In genomic region chr7:6146982-6147325, GRCm38 (mm10) we compare ENCODE assay signal across 13 mouse cellular contexts. TPM values are rescaled to one million over a fixed set of nuclear protein-coding genes. Genes with fewer than 3 reads are reported as not detected.
DNase-seq lines count a peak whose midpoint lies in the region; ATAC-seq and TF ChIP-seq lines count a peak whose summit lies in the region.
"Had no signal": no experiment of that assay in that cellular context is flagged by ENCODE, and none has a peak within 500 bp of the region (broad histone marks: within the 10 kb centered on the region; RNA-seq: fewer than 3 reads in every experiment).

No protein-coding gene starts in this region.

- intact Hi-C loops in heart, postnatal 25 days (cut with DNase I) = no loop called here

- H3K4me3 ChIP-seq in lung, embryonic 14.5 days (ENCODE audit: low read depth, low read length) = no peak overlapping the region
- no peak overlapping the region for H3K4me3 ChIP-seq in brown adipose tissue, adult 24 weeks (ENCODE audit: insufficient read depth, low read depth, low read length)
- no peak overlapping the region for H3K4me3 ChIP-seq in liver, postnatal 0 days (ENCODE audit: low read depth, low read length)
- H3K4me3 ChIP-seq: midbrain, embryonic 12.5 days had no signal

- TF ChIP-seq EP300 in liver, postnatal 0 days (IDR thresholded peaks at IDR 0.05; ENCODE audit: low read depth) = no peak

- WGBS in lung, embryonic 14.5 days = 41% methylated on average over 2 of the region's 2 CpGs
- 45% methylated on average over 2 of the region's 2 CpGs for WGBS in liver, postnatal 0 days (ENCODE audit: insufficient replicate concordance)

- H3K9me3 ChIP-seq in lung, embryonic 14.5 days (ENCODE audit: low read depth, low read length) = no peaks in the 10 kb centered on the region
- no peaks in the 10 kb centered on the region for H3K9me3 ChIP-seq in liver, postnatal 0 days (ENCODE audit: low read length)
- H3K9me3 ChIP-seq: midbrain, embryonic 12.5 days had no signal

- no peak for TF ChIP-seq CTCF in lung, embryonic 14.5 days (IDR thresholded peaks at IDR 0.05; ENCODE audit: low read depth)
- no peak for TF ChIP-seq CTCF in liver, postnatal 0 days (IDR thresholded peaks at IDR 0.05; ENCODE audit: low read depth)

- H3K27me3 ChIP-seq in lung, embryonic 14.5 days (ENCODE audit: insufficient read depth, low read length) = no peaks in the 10 kb centered on the region
- no peaks in the 10 kb centered on the region for H3K27me3 ChIP-seq in liver, postnatal 0 days (ENCODE audit: insufficient read depth, low read length)
- H3K27me3 ChIP-seq: midbrain, embryonic 12.5 days had no signal

- no peak for ATAC-seq in lung, embryonic 14.5 days (ENCODE audit: insufficient read depth)
- peak; percentile 22; the same call in 1 of the 2 replicates for ATAC-seq in liver, postnatal 0 days

- H3K27ac ChIP-seq in lung, embryonic 14.5 days (ENCODE audit: low read depth) = no peak overlapping the region; the same call in 1 of the 2 replicates
- peak overlapping the region; percentile 49; the same call in 1 of the 2 replicates for H3K27ac ChIP-seq in brown adipose tissue, adult 24 weeks (replicated peaks; ENCODE audit: low read depth, low read length)
- peak overlapping the region; percentile 78 for H3K27ac ChIP-seq in liver, postnatal 0 days (ENCODE audit: low read depth)
- H3K27ac ChIP-seq: midbrain, embryonic 12.5 days had no signal

- 0 out of 2 replicates have a peak, but pooled peaks cover 2% of the 10 kb centered on the region for H3K36me3 ChIP-seq in lung, embryonic 14.5 days (ENCODE audit: insufficient read depth)
- peaks cover 2% of the 10 kb centered on the region; the same call in 1 of the 2 replicates for H3K36me3 ChIP-seq in liver, postnatal 0 days (replicated peaks; ENCODE audit: insufficient read depth, low read length)

- H3K9ac ChIP-seq in lung, embryonic 14.5 days = no peak overlapping the region
- H3K9ac ChIP-seq in liver, postnatal 0 days (replicated peaks) = no peak overlapping the region
- H3K9ac ChIP-seq: midbrain, embryonic 12.5 days had no signal

- H3K4me2 ChIP-seq in lung, embryonic 14.5 days = no peak overlapping the region
- H3K4me2 ChIP-seq in liver, postnatal 0 days (ENCODE audit: low read depth, low read length) = peak overlapping the region; percentile 11; the same call in 1 of the 2 replicates
- H3K4me2 ChIP-seq: midbrain, embryonic 12.5 days had no signal

- DNase-seq in heart, adult 11 months = peak; percentile 92
- no peak for DNase-seq in heart, postnatal 25 days (ENCODE audit: low spot score)
- peak; percentile 28 for DNase-seq in lung, embryonic 14.5 days
- no peak for DNase-seq in lung, postnatal 36 days
- DNase-seq in liver, postnatal 0 days = no peak
- DNase-seq in gastrocnemius, postnatal 25 days = no peak
- no peak for DNase-seq in spleen, postnatal 14 days (ENCODE audit: low spot score in 2 of 2)
- DNase-seq: layer of hippocampus, postnatal 36 days had no signal

- H3K4me1 ChIP-seq in lung, embryonic 14.5 days (ENCODE audit: insufficient read depth) = 0 out of 2 replicates have a peak, but pooled peaks cover 6% of the 10 kb centered on the region
- H3K4me1 ChIP-seq in brown adipose tissue, adult 24 weeks (ENCODE audit: control insufficient read depth, insufficient read depth, insufficient read length, low read length) = peaks cover 68% of the 10 kb centered on the region
- peaks cover 73% of the 10 kb centered on the region for H3K4me1 ChIP-seq in liver, postnatal 0 days (ENCODE audit: insufficient read depth)

RNA-seq across cellular contexts. Expression of gene Zfp787, which starts 8.8 kb away (rescaled TPM):
- 10 to 100 TPM; 29.8 to 33.1 TPM for total RNA-seq in heart, postnatal 25 days (2021)
- polyA plus RNA-seq in lung, embryonic 14.5 days (2014; fragmentation: Nextera tagmentation; extraction: Ambion mirVana) = 12.7 and 14.9 TPM in 2 replicates
- 28.2 and 41.7 TPM in 2 replicates for polyA plus RNA-seq in brown adipose tissue, adult 24 weeks (2012; ENCODE audit: insufficient read depth, insufficient read length, missing spikeins)
- polyA plus RNA-seq in liver, postnatal 0 days (2015; fragmentation: Nextera tagmentation; extraction: Ambion mirVana) = 38.1 and 39.5 TPM in 2 replicates
- total RNA-seq in gastrocnemius, postnatal 25 days (2021) = 10 to 100 TPM; 27.3 to 30.7 TPM

RNA-seq across cellular contexts. Expression of gene Zfp444, which starts 25.1 kb away (rescaled TPM):
- 10 to 100 TPM; 10.2 to 16.8 TPM for total RNA-seq in heart, postnatal 25 days (2021)
- 57.3 TPM in 2 replicates for polyA plus RNA-seq in lung, embryonic 14.5 days (2014; fragmentation: Nextera tagmentation; extraction: Ambion mirVana)
- polyA plus RNA-seq in brown adipose tissue, adult 24 weeks (2012; ENCODE audit: insufficient read depth, insufficient read length, missing spikeins) = 5.1 and 7.7 TPM in 2 replicates
- polyA plus RNA-seq in liver, postnatal 0 days (2015; fragmentation: Nextera tagmentation; extraction: Ambion mirVana) = 26.0 and 27.3 TPM in 2 replicates
- total RNA-seq in gastrocnemius, postnatal 25 days (2021) = 1 to 10 TPM; 4.0 to 7.6 TPM

RNA-seq across cellular contexts. Expression of gene Galp, which starts 49.9 kb away (rescaled TPM):
- total RNA-seq in heart, postnatal 25 days (2021) = not detected
- polyA plus RNA-seq in lung, embryonic 14.5 days (2014; fragmentation: Nextera tagmentation; extraction: Ambion mirVana) = not detected in 2 replicates
- polyA plus RNA-seq in brown adipose tissue, adult 24 weeks (2012; ENCODE audit: insufficient read depth, insufficient read length, missing spikeins) = not detected in 2 replicates
- polyA plus RNA-seq in liver, postnatal 0 days (2015; fragmentation: Nextera tagmentation; extraction: Ambion mirVana) = not detected in 2 replicates
- total RNA-seq in gastrocnemius, postnatal 25 days (2021) = not detected
- total RNA-seq: layer of hippocampus, postnatal 36 days had no signal
- polyA plus RNA-seq: C2C12; forebrain, embryonic 11.5 days; midbrain, embryonic 12.5 days; stomach, embryonic 14.5 days had no signal

Comparison
In these comparisons a context has a peak if more than half of its experiments do, and no peak if none do; other contexts are left out.
1. DNase-seq: peak in heart, adult 11 months (single experiment) and lung, embryonic 14.5 days (single experiment); none in heart, postnatal 25 days (single experiment), lung, postnatal 36 days (single experiment), liver, postnatal 0 days (single experiment), gastrocnemius, postnatal 25 days (single experiment) and spleen, postnatal 14 days (0 of 2).